Mouse (Mus musculus) thymus, adult 2 months (tissue): ENCODE results near the gene C1qbp. TPM values are rescaled to one million over a fixed set of nuclear protein-coding genes. Genes with fewer than 3 reads are reported as not detected.
A peak's percentile ranks its signal among the peaks of the same experiment; 100 is the strongest.

Experiments used
- DNase-seq: peaks from one replicate; pipeline ENCODE4 v3.0.0; 2021
- H3K27ac ChIP-seq: fragments of 200-500 bp; 2 replicates; pipeline ENCODE4 v1.5.1; 2012; ENCODE audit warnings: low read length, control low read depth; ENCODE audit not compliant: control insufficient read depth, insufficient read depth
- H3K27me3 ChIP-seq: fragments of 200-500 bp; 2 replicates; pipeline ENCODE4 v1.6.1; 2012; ENCODE audit warnings: mild to moderate bottlenecking, low read length, moderate library complexity, mixed read lengths; ENCODE audit not compliant: control insufficient read depth, insufficient read depth
- H3K36me3 ChIP-seq: fragments of 200-500 bp; 2 replicates; pipeline ENCODE4 v1.6.1; 2012; ENCODE audit warnings: mild to moderate bottlenecking, low read length, moderate library complexity; ENCODE audit not compliant: control insufficient read depth, insufficient read depth
- H3K4me1 ChIP-seq: fragments of 200-500 bp; replicated peaks from 2 replicates; pipeline ENCODE4 v1.6.1; 2012; ENCODE audit warnings: low read length; ENCODE audit not compliant: control insufficient read depth, insufficient read depth
- H3K4me3 ChIP-seq: fragments of 200-500 bp; 2 replicates; pipeline ENCODE4 v1.5.1; 2012; ENCODE audit warnings: mild to moderate bottlenecking, low read length, control low read depth, moderate library complexity; ENCODE audit not compliant: control insufficient read depth, insufficient read depth
- CTCF ChIP-seq: fragments of 200-500 bp; IDR thresholded peaks from 2 replicates; pipeline ENCODE4 v1.5.1; 2012; ENCODE audit warnings: mild to moderate bottlenecking, control low read depth, low read length, moderate library complexity, borderline replicate concordance; ENCODE audit not compliant: control insufficient read depth, poor library complexity, insufficient read depth; ENCODE audit errors: extremely low read depth
- POLR2A ChIP-seq: fragments of 200-500 bp; IDR thresholded peaks from 2 replicates; pipeline ENCODE4 v1.6.1; 2012; ENCODE audit warnings: mild to moderate bottlenecking, low read length, control low read depth, moderate library complexity; ENCODE audit not compliant: control insufficient read depth, poor library complexity, insufficient read depth; ENCODE audit errors: extremely low read depth
- WGBS: fragments of 180-500 bp; shearing (Covaris S2); methylation state at CpG from one replicate; pipeline ENCODE4 v1.1.7; 2018; 5-methylcytosine and 5-hydroxymethylcytosine counted together
- polyA plus RNA-seq: library from polyadenylated mRNA; depleted of rRNA; stranded (reverse); fragments of >200 nt; gene quantifications from 2 replicates; pipeline ENCODE4 v1.2.3, GENCODE M21; 2012

C1qbp gene
- polyA plus RNA-seq, 1 experiment: 132 TPM

GRCm38 (mm10) chr11:70977293-70977692 is 5.5 kb downstream of the C1qbp start:
- TF ChIP-seq CTCF: no peak
- TF ChIP-seq POLR2A: no peak
- H3K36me3 ChIP-seq: peaks cover 44% of the 10 kb centered on the region

GRCm38 (mm10) chr11:70975193-70975592 is 7.6 kb downstream of the C1qbp start:
- Histone ChIP-seq H3K4me3 (no peak overlapping the region), H3K36me3 (peaks cover 43% of the 10 kb centered on the region), H3K4me1 (no peaks in the 10 kb centered on the region), H3K27ac (no peak overlapping the region), H3K27me3 (no peaks in the 10 kb centered on the region)
- 91% methylated on average over 2 of the region's 2 CpGs for WGBS
- no peak for DNase-seq
- no peak for TF ChIP-seq CTCF
- no peak for TF ChIP-seq POLR2A

More at GRCm38 (mm10) chr11:70977293-70977692, 5.5 kb downstream of the C1qbp start:
- DNase-seq: no peak
- Histone ChIP-seq H3K27ac (no peak overlapping the region), H3K4me3 (no peak overlapping the region), H3K4me1 (peaks cover 4% of the 10 kb centered on the region; the same call in 1 of the 2 replicates), H3K27me3 (no peaks in the 10 kb centered on the region)
- WGBS: 94% methylated on average over 6 of the region's 6 CpGs

GRCm38 (mm10) chr11:70973947-70974346 is 8.9 kb downstream of the C1qbp start:
- 92% methylated on average over 4 of the region's 4 CpGs for WGBS

GRCm38 (mm10) chr11:70972586-70972985 is 10.2 kb downstream of the C1qbp start:
- 95% methylated on average over 1 of the region's 1 CpGs for WGBS
- H3K27ac ChIP-seq: no peak overlapping the region
- TF ChIP-seq POLR2A (no peak), CTCF (no peak)

More at GRCm38 (mm10) chr11:70973947-70974346, 8.9 kb downstream of the C1qbp start:
- no peak overlapping the region for H3K4me3 ChIP-seq
- TF ChIP-seq POLR2A: no peak
- TF ChIP-seq CTCF: no peak
- peak; percentile 5 for DNase-seq
- H3K27me3 ChIP-seq: no peaks in the 10 kb centered on the region
- H3K36me3 ChIP-seq: peaks cover 36% of the 10 kb centered on the region
- H3K4me1 ChIP-seq: peaks cover 2% of the 10 kb centered on the region
- H3K27ac ChIP-seq: no peak overlapping the region

GRCm38 (mm10) chr11:70970560-70971540 is 12.0 kb downstream of the C1qbp start:
- WGBS: 11% methylated on average over 24 of the region's 24 CpGs
- H3K4me3 ChIP-seq: peak overlapping the region; percentile 67
- peaks cover 4% of the 10 kb centered on the region for H3K4me1 ChIP-seq
- no peaks in the 10 kb centered on the region for H3K27me3 ChIP-seq
- peak overlapping the region; percentile 55 for H3K27ac ChIP-seq
- TF ChIP-seq POLR2A (no peak), CTCF (no peak)
- DNase-seq: no peak
- H3K36me3 ChIP-seq: peaks cover 16% of the 10 kb centered on the region

More at GRCm38 (mm10) chr11:70972586-70972985, 10.2 kb downstream of the C1qbp start:
- H3K27me3 ChIP-seq: no peaks in the 10 kb centered on the region
- H3K4me3 ChIP-seq: no peak overlapping the region
- H3K36me3 ChIP-seq: peaks cover 22% of the 10 kb centered on the region
- no peak for DNase-seq
- H3K4me1 ChIP-seq: peaks cover 4% of the 10 kb centered on the region

GRCm38 (mm10) chr11:70969821-70970559 is 12.8 kb downstream of the C1qbp start, which contains the start of the genes Nup88 and Rpain:
Nup88 (minus strand) TSS chr11:70969973.
Rpain (plus strand) TSS chr11:70970213.
- TF ChIP-seq CTCF (peak; percentile 48; the same call in 1 of the 2 replicates), POLR2A (peak; percentile 91)
- no peaks in the 10 kb centered on the region for H3K27me3 ChIP-seq
- peaks cover 15% of the 10 kb centered on the region for H3K36me3 ChIP-seq
- DNase-seq: peak; percentile 92
- under 1% methylated on average over 43 of the region's 43 CpGs for WGBS
- H3K4me1 ChIP-seq: peaks cover 4% of the 10 kb centered on the region
- H3K4me3 ChIP-seq: peak within 1 kb of the TSS; percentile 86
- H3K27ac ChIP-seq: peak within 1 kb of the TSS; percentile 55
